Mouse (Mus musculus): ENCODE measurements around the gene Ucp2. TPM values are rescaled to one million over a fixed set of nuclear protein-coding genes. Genes with fewer than 3 reads are reported as not detected.
"Not testable (repeated sequence)": the region's sequence is repeated elsewhere in the genome, so short reads cannot be mapped to it uniquely, and the experiment has no call there.

Ucp2 gene
- total and polyA plus RNA-seq, 2 experiments from 2014 or later, result 101 to 112 TPM

- ATAC-seq, result no peak
- Histone ChIP-seq H3K4me2 (ENCODE audit: low read depth, low read length) (no peak overlapping the region), H3K36me3 (ENCODE audit: insufficient read depth, low read length) (0 out of 2 replicates have a peak, but pooled peaks cover 11% of the 10 kb centered on the region), H3K4me1 (ENCODE audit: insufficient read depth, low read length) (0 out of 2 replicates have a peak, but pooled peaks cover 5% of the 10 kb centered on the region), H3K4me3 (ENCODE audit: low read length) (no peak overlapping the region), H3K27me3 (ENCODE audit: insufficient read depth, low read length) (no peaks in the 10 kb centered on the region), H3K9me3 (ENCODE audit: low read length) (no peaks in the 10 kb centered on the region), H3K9ac (replicated peaks; ENCODE audit: low read length) (no peak overlapping the region), H3K27ac (no peak overlapping the region)
- WGBS, result 88% methylated on average over 9 of the region's 9 CpGs
- no peak for DNase-seq (ENCODE audit: low spot score)
- TF ChIP-seq CTCF (IDR thresholded peaks at IDR 0.05; ENCODE audit: low read depth), result no peak
These were observed 19.2 kb upstream of the Ucp2 start for GRCm38 (mm10) chr7:100473846-100474454.

- DNase-seq (ENCODE audit: low spot score) (no peak), ATAC-seq (no peak)
- H3K9ac ChIP-seq (replicated peaks; ENCODE audit: low read length), result no peak overlapping the region
- H3K27me3 ChIP-seq (ENCODE audit: insufficient read depth, low read length), result no peaks in the 10 kb centered on the region
- H3K36me3 ChIP-seq (ENCODE audit: insufficient read depth, low read length), result 0 out of 2 replicates have a peak, but pooled peaks cover 4% of the 10 kb centered on the region
- 0 out of 2 replicates have a peak, but pooled peaks cover 5% of the 10 kb centered on the region for H3K4me1 ChIP-seq (ENCODE audit: insufficient read depth, low read length)
- no peak overlapping the region for H3K27ac ChIP-seq
- no peak for TF ChIP-seq CTCF (IDR thresholded peaks at IDR 0.05; ENCODE audit: low read depth)
- no peak overlapping the region for H3K4me3 ChIP-seq (ENCODE audit: low read length)
- WGBS, result 56% methylated on average over 1 of the region's 1 CpGs
- H3K9me3 ChIP-seq (ENCODE audit: low read length), result no peaks in the 10 kb centered on the region
- H3K4me2 ChIP-seq (ENCODE audit: low read depth, low read length), result no peak overlapping the region
These were observed 18.5 kb upstream of the Ucp2 start for GRCm38 (mm10) chr7:100474680-100475079.

- H3K27ac ChIP-seq, result peak overlapping the region; percentile 36; the same call in 1 of the 2 replicates
- H3K9ac ChIP-seq (replicated peaks; ENCODE audit: low read length), result no peak overlapping the region; the same call in 1 of the 2 replicates
- no peak overlapping the region for H3K4me3 ChIP-seq (ENCODE audit: low read length)
- H3K36me3 ChIP-seq (ENCODE audit: insufficient read depth, low read length), result no peaks in the 10 kb centered on the region
- no peaks in the 10 kb centered on the region for H3K27me3 ChIP-seq (ENCODE audit: insufficient read depth, low read length)
- no peaks in the 10 kb centered on the region for H3K9me3 ChIP-seq (ENCODE audit: low read length)
- no peak overlapping the region for H3K4me2 ChIP-seq (ENCODE audit: low read depth, low read length)
- ATAC-seq (peak; percentile 41), DNase-seq (ENCODE audit: low spot score) (peak; percentile 15)
- TF ChIP-seq CTCF (IDR thresholded peaks at IDR 0.05; ENCODE audit: low read depth), result no peak
- 0 out of 2 replicates have a peak, but pooled peaks cover 5% of the 10 kb centered on the region for H3K4me1 ChIP-seq (ENCODE audit: insufficient read depth, low read length)
- WGBS, result 76% methylated on average over 20 of the region's 20 CpGs
These were observed 13.9 kb upstream of the Ucp2 start for GRCm38 (mm10) chr7:100479100-100479822.

- Histone ChIP-seq H3K9me3 (ENCODE audit: low read length) (no peaks in the 10 kb centered on the region), H3K27me3 (ENCODE audit: insufficient read depth, low read length) (no peaks in the 10 kb centered on the region), H3K4me3 (ENCODE audit: low read length) (no peak overlapping the region), H3K9ac (replicated peaks; ENCODE audit: low read length) (no peak overlapping the region), H3K36me3 (ENCODE audit: insufficient read depth, low read length) (no peaks in the 10 kb centered on the region), H3K4me1 (ENCODE audit: insufficient read depth, low read length) (0 out of 2 replicates have a peak, but pooled peaks cover 3% of the 10 kb centered on the region), H3K4me2 (ENCODE audit: low read depth, low read length) (no peak overlapping the region), H3K27ac (no peak overlapping the region)
- 67% methylated on average over 15 of the region's 15 CpGs for WGBS
- no peak for TF ChIP-seq CTCF (IDR thresholded peaks at IDR 0.05; ENCODE audit: low read depth)
- ATAC-seq, result peak; percentile 34; the same call in 1 of the 2 replicates
- peak; percentile 37 for DNase-seq (ENCODE audit: low spot score)
These were observed 13.3 kb upstream of the Ucp2 start for GRCm38 (mm10) chr7:100479823-100480164.

GRCm38 (mm10) chr7:100480175-100480574 lies 13.0 kb upstream of the Ucp2 start:
- Histone ChIP-seq H3K9ac (replicated peaks; ENCODE audit: low read length) (no peak overlapping the region), H3K36me3 (ENCODE audit: insufficient read depth, low read length) (no peaks in the 10 kb centered on the region), H3K4me1 (ENCODE audit: insufficient read depth, low read length) (no peaks in the 10 kb centered on the region), H3K9me3 (ENCODE audit: low read length) (no peaks in the 10 kb centered on the region), H3K27me3 (ENCODE audit: insufficient read depth, low read length) (no peaks in the 10 kb centered on the region), H3K4me2 (ENCODE audit: low read depth, low read length) (no peak overlapping the region), H3K4me3 (ENCODE audit: low read length) (no peak overlapping the region), H3K27ac (no peak overlapping the region)
- 86% methylated on average over 17 of the region's 17 CpGs for WGBS
- no peak for TF ChIP-seq CTCF (IDR thresholded peaks at IDR 0.05; ENCODE audit: low read depth)
- ATAC-seq, result no peak; the same call in 1 of the 2 replicates
- no peak for DNase-seq (ENCODE audit: low spot score)

GRCm38 (mm10) chr7:100482046-100482445 lies 11.1 kb upstream of the Ucp2 start:
- 78% methylated on average over 2 of the region's 2 CpGs for WGBS
- not testable (repeated sequence) for DNase-seq (ENCODE audit: low spot score); H3K27ac ChIP-seq; H3K36me3 ChIP-seq (ENCODE audit: insufficient read depth, low read length); H3K4me2 ChIP-seq (ENCODE audit: low read depth, low read length); H3K9me3 ChIP-seq (ENCODE audit: low read length); ATAC-seq; H3K9ac ChIP-seq (replicated peaks; ENCODE audit: low read length); H3K27me3 ChIP-seq (ENCODE audit: insufficient read depth, low read length); H3K4me1 ChIP-seq (ENCODE audit: insufficient read depth, low read length); H3K4me3 ChIP-seq (ENCODE audit: low read length)

GRCm38 (mm10) chr7:100484493-100484892 lies 8.6 kb upstream of the Ucp2 start:
- Histone ChIP-seq H3K4me2 (ENCODE audit: low read depth, low read length) (no peak overlapping the region), H3K9me3 (ENCODE audit: low read length) (no peaks in the 10 kb centered on the region), H3K27me3 (ENCODE audit: insufficient read depth, low read length) (no peaks in the 10 kb centered on the region), H3K9ac (replicated peaks; ENCODE audit: low read length) (no peak overlapping the region), H3K4me1 (ENCODE audit: insufficient read depth, low read length) (no peaks in the 10 kb centered on the region), H3K36me3 (ENCODE audit: insufficient read depth, low read length) (no peaks in the 10 kb centered on the region), H3K27ac (no peak overlapping the region), H3K4me3 (ENCODE audit: low read length) (no peak overlapping the region)
- ATAC-seq (no peak), DNase-seq (ENCODE audit: low spot score) (no peak)
- TF ChIP-seq CTCF (IDR thresholded peaks at IDR 0.05; ENCODE audit: low read depth), result no peak
- WGBS, result 71% methylated on average over 5 of the region's 5 CpGs

Measured in hindbrain, postnatal 0 days (tissue).